Mouse (Mus musculus) liver, postnatal 0 days (tissue): ENCODE results near the gene Rufy2. TPM values are rescaled to one million over a fixed set of nuclear protein-coding genes. Genes with fewer than 3 reads are reported as not detected.

Experiments
- ATAC-seq: fragments of 200-750 bp; cut with Nextera tagmentation; 2 replicates; pipeline ENCODE4 v1.8.0; 2017; ENCODE audit warnings: mild to moderate bottlenecking, moderate library complexity
- DNase-seq: peaks from one replicate; pipeline ENCODE4 v3.0.0-alpha.2; 2016
- H3K27ac ChIP-seq: fragments of 300-500 bp; sonication (generic); 2 replicates; pipeline ENCODE4 v1.5.1; 2014; ENCODE audit warnings: antibody characterized with exemption, moderate library complexity, mild to moderate bottlenecking, low read depth
- H3K27me3 ChIP-seq: fragments of 300-500 bp; sonication (generic); 2 replicates; pipeline ENCODE4 v1.6.1; 2014; ENCODE audit warnings: low read length, control low read depth, mixed read lengths; ENCODE audit not compliant: insufficient read depth
- H3K36me3 ChIP-seq: fragments of 300-500 bp; sonication (generic); replicated peaks from 2 replicates; pipeline ENCODE4 v1.6.1; 2014; ENCODE audit warnings: mild to moderate bottlenecking, control low read depth, low read length, moderate library complexity, mixed read lengths; ENCODE audit not compliant: insufficient read depth
- H3K4me1 ChIP-seq: fragments of 300-500 bp; sonication (generic); 2 replicates; pipeline ENCODE4 v1.6.1; 2014; ENCODE audit warnings: antibody characterized with exemption, mild to moderate bottlenecking, control low read depth; ENCODE audit not compliant: insufficient read depth
- H3K4me2 ChIP-seq: fragments of 300-500 bp; sonication (generic); 2 replicates; pipeline ENCODE4 v1.6.1; 2014; ENCODE audit warnings: low read depth, mild to moderate bottlenecking, low read length, moderate library complexity, mixed read lengths
- H3K4me3 ChIP-seq: fragments of 300-500 bp; sonication (generic); 2 replicates; pipeline ENCODE4 v1.5.1; 2014; ENCODE audit warnings: low read depth, low read length
- H3K9ac ChIP-seq: fragments of 300-500 bp; sonication (generic); replicated peaks from 2 replicates; pipeline ENCODE4 v1.6.1; 2014; ENCODE audit warnings: mild to moderate bottlenecking, moderate library complexity
- H3K9me3 ChIP-seq: fragments of 300-500 bp; sonication (generic); 2 replicates; pipeline ENCODE4 v1.6.1; 2016; ENCODE audit warnings: mild to moderate bottlenecking, control low read depth, low read length, mixed read lengths
- CTCF ChIP-seq: sonication (generic); IDR thresholded peaks from 2 replicates; pipeline ENCODE4 v1.5.1; 2016; ENCODE audit warnings: antibody characterized with exemption, low read depth
- EP300 ChIP-seq: IDR thresholded peaks from 2 replicates; pipeline ENCODE4 v1.6.1; 2016; ENCODE audit warnings: antibody characterized with exemption, low read depth, mild to moderate bottlenecking
- WGBS: fragments of 180-500 bp; shearing (Covaris S2); extraction: QIAGEN DNeasy Blood & Tissue Kit; methylation state at CpG from one replicate; pipeline ENCODE4 v1.1.7; 2014; ENCODE audit not compliant: insufficient replicate concordance; 5-methylcytosine and 5-hydroxymethylcytosine counted together
- polyA plus RNA-seq: library from polyadenylated mRNA; unstranded; fragments of >200 nt; fragmentation: Nextera tagmentation; extraction: Ambion mirVana; gene quantifications from 2 replicates; pipeline ENCODE4 v1.2.1, GENCODE M21; 2015

The Rufy2 gene
- polyA plus RNA-seq, 1 experiment from 2014 or later: 2.9 TPM

DNA sequence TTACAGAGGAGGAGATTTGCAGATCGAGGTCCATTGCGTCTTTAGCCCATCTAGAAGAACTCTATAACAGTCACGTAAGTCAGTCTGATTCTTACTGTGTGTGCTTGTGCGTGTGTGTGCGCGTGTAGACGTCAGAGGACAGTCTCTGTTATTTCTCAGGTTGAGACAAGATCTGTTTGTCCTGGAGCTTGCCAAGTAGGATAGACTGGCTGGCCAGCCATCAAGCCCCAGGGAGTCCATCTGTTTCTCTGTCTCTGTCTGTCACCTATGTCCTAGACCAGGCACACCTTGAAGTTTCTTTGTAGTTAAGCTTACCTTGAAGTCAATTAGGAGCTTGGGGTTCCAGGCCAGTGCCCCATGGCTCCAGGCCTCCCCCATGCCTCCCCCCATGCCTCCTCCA lies 16.1 kb upstream of the Rufy2 start:
- Histone ChIP-seq H3K4me2 (no peak overlapping the region), H3K27me3 (no peaks in the 10 kb centered on the region), H3K27ac (no peak overlapping the region), H3K9me3 (no peaks in the 10 kb centered on the region), H3K4me1 (peaks cover 3% of the 10 kb centered on the region; the same call in 1 of the 2 replicates), H3K4me3 (no peak overlapping the region), H3K36me3 (peaks cover 68% of the 10 kb centered on the region), H3K9ac (no peak overlapping the region)
- no peak for ATAC-seq
- TF ChIP-seq CTCF: no peak
- no peak for TF ChIP-seq EP300
- no peak for DNase-seq
- 85% methylated on average over 7 of the region's 7 CpGs for WGBS

DNA sequence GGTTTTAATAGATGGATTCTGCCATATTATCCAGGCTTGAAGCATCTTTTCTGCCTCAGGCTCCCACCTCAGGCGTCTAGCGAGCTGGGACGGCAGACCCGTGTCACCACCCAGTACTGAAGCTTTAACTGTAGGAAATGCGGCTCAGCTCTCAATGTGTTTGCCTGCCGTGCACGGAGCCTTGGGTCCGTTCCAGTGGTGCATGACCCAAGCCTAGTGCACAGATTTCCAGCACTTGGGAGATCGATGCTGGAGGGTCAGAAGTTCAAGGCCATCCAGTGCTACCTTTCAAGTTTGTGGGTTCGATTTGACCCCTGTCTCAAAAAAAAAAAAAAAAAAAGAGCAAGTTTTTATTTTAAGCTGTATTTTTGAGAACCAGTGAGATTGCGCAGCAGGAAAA lies 14.2 kb upstream of the Rufy2 start:
- ATAC-seq (peak; percentile 76), DNase-seq (peak; percentile 57)
- Histone ChIP-seq H3K36me3 (peaks cover 67% of the 10 kb centered on the region), H3K4me3 (no peak overlapping the region), H3K9ac (no peak overlapping the region), H3K9me3 (no peaks in the 10 kb centered on the region), H3K27me3 (no peaks in the 10 kb centered on the region), H3K4me1 (peaks cover 3% of the 10 kb centered on the region; the same call in 1 of the 2 replicates), H3K4me2 (no peak overlapping the region), H3K27ac (no peak overlapping the region)
- no peak for TF ChIP-seq EP300
- no peak for TF ChIP-seq CTCF
- WGBS: 69% methylated on average over 11 of the region's 11 CpGs

DNA sequence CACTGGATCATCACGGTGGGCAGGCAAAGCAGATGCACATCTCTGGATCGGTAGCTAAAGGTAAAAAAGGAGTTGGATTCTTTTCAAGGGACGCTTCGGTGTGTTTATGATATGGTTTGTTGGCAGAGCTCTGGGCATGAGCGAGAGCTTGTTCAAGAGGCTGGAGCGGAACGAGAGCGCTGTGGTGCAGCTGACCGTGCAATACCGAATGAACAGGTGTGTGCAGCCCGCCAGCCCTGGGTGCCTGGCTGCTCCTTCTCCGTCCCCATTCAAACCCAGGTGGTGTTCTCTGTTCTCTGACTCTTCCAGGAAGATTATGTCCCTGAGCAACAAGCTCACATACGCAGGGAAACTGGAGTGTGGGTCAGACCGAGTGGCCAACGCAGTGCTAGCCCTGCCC lies 13.7 kb upstream of the Rufy2 start:
- Histone ChIP-seq H3K27ac (no peak overlapping the region), H3K4me3 (no peak overlapping the region)
- no peak for DNase-seq

DNA sequence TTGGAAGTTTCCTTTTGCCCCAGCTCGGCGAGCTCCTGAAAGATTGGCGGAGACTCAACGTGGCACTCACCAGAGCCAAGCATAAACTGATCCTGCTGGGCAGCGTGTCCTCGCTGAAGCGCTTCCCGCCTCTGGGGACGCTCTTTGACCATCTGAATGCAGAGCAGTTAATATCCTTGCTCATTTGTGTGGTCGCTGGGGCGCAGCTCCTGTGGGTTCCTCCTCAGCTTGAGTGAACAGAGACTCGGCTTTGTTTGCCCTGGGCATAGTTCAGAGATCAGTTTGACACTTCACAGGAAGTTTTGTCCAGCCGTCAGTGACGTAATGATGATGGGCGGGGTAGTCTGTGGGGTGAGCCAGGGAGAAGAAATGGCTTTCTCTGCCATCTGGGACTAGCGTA lies 8.2 kb upstream of the Rufy2 start:
- Histone ChIP-seq H3K27ac (peak overlapping the region; percentile 60), H3K4me2 (peak overlapping the region; percentile 20)

More for the DNA sequence above, 13.7 kb upstream of the Rufy2 start:
- Histone ChIP-seq H3K9ac (no peak overlapping the region), H3K36me3 (peaks cover 62% of the 10 kb centered on the region), H3K4me2 (no peak overlapping the region), H3K9me3 (no peaks in the 10 kb centered on the region), H3K27me3 (no peaks in the 10 kb centered on the region), H3K4me1 (peaks cover 5% of the 10 kb centered on the region; the same call in 1 of the 2 replicates)
- no peak for TF ChIP-seq EP300
- ATAC-seq: peak; percentile 41; the same call in 1 of the 2 replicates
- WGBS: 83% methylated on average over 15 of the region's 15 CpGs

DNA sequence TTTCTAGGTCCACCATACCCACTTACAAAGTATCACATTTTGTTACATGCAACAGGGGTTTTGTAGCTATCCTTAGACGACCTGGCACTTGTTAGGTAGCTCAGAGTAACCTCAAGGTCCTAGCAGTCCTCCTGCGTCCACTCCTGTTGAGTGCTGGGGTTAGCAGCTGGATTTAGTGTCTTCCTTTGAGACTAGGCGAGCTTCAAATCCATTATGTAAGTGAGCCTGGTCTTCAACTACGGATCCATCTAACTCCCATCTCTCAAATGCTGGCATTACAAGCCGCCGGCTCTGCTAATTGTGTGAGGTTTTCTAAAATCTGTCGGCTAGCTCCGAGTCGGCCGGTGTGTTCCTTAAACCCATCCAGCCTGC lies 370 bp upstream of the Rufy2 start:
- Histone ChIP-seq H3K27me3 (no peaks in the 10 kb centered on the region), H3K9ac (no peak overlapping the region), H3K4me2 (peak overlapping the region; percentile 93), H3K4me1 (peaks cover 5% of the 10 kb centered on the region; the same call in 1 of the 2 replicates), H3K36me3 (no peaks in the 10 kb centered on the region), H3K9me3 (no peaks in the 10 kb centered on the region), H3K27ac (no peak overlapping the region), H3K4me3 (peak overlapping the region; percentile 84)
- WGBS: 16% methylated on average over 10 of the region's 10 CpGs
- TF ChIP-seq CTCF (no peak), EP300 (no peak)
- no peak for DNase-seq
- ATAC-seq: no peak

More for the DNA sequence above, 8.2 kb upstream of the Rufy2 start:
- H3K36me3 ChIP-seq: peaks cover 31% of the 10 kb centered on the region
- 59% methylated on average over 16 of the region's 16 CpGs for whole genome bisulfite sequencing
- no peaks in the 10 kb centered on the region for H3K27me3 ChIP-seq
- H3K9me3 ChIP-seq: no peaks in the 10 kb centered on the region
- peaks cover 3% of the 10 kb centered on the region; the same call in 1 of the 2 replicates for H3K4me1 ChIP-seq
- ATAC-seq (peak; percentile 84), DNase-seq (peak; percentile 73)
- H3K4me3 ChIP-seq: 0 out of 2 replicates have a peak overlapping the region, but pooled peaks have one; percentile 3
- no peak overlapping the region for H3K9ac ChIP-seq
- no peak for TF ChIP-seq EP300
- peak; percentile 47 for TF ChIP-seq CTCF

DNA sequence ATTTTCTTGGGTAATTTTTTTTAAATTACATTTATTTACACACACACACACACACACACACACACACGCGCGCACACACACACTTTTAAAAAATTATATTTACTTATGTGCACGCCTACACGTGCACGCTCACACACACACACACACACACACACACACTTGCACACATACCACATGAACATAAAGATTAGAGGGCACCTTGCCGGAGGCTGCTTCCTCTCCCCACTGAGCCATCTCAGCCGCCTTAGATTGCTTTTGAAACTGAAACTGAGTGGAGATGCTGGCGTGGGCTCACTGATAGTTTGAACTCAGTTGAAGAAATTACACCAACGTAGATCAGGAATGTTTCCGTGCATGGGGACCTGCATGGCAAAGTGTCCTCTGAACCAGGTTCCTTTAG lies 4.0 kb downstream of the Rufy2 start:
- Histone ChIP-seq H3K27me3 (no peaks in the 10 kb centered on the region), H3K4me1 (peaks cover 5% of the 10 kb centered on the region; the same call in 1 of the 2 replicates), H3K9ac (no peak overlapping the region), H3K36me3 (peaks cover 10% of the 10 kb centered on the region), H3K9me3 (no peaks in the 10 kb centered on the region), H3K4me2 (no peak overlapping the region), H3K27ac (no peak overlapping the region), H3K4me3 (no peak overlapping the region)
- ATAC-seq (no peak), DNase-seq (no peak)
- TF ChIP-seq EP300 (no peak), CTCF (no peak)
- WGBS: 76% methylated on average over 11 of the region's 11 CpGs

DNA sequence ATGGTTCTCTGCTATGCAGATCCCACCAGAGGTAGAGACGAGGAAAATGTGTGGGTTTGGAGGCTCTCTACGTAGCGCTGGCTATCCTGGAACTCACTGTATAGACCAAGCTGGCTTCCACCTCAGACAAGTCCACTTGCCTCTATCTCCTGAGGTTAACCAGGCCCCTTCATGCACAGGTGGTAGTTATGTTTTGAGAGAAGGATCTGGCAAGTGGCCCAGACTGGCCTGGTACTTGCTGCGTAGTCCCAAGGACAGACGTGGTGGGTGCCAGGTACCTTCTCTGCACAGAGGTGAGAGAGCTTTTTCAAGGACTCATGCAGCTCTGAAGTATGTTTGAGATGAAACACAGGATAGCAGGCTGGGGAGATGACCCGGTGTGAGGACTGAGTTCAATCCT lies 4.5 kb downstream of the Rufy2 start:
- H3K4me1 ChIP-seq: peaks cover 4% of the 10 kb centered on the region; the same call in 1 of the 2 replicates
- ATAC-seq (no peak), DNase-seq (no peak)
- H3K4me2 ChIP-seq: no peak overlapping the region
- H3K27me3 ChIP-seq: no peaks in the 10 kb centered on the region
- H3K9me3 ChIP-seq: no peaks in the 10 kb centered on the region
- H3K9ac ChIP-seq: no peak overlapping the region
- no peak overlapping the region for H3K4me3 ChIP-seq
- 83% methylated on average over 6 of the region's 6 CpGs for WGBS
- H3K36me3 ChIP-seq: peaks cover 10% of the 10 kb centered on the region
- H3K27ac ChIP-seq: no peak overlapping the region
- no peak for TF ChIP-seq EP300
- no peak for TF ChIP-seq CTCF
